Mouse (Mus musculus) olfactory bulb, adult 2 months (tissue): Measurements from ENCODE around the gene Gm10718.
"Not testable (repeated sequence)": the region's sequence is repeated elsewhere in the genome, so short reads cannot be mapped to it uniquely, and the experiment has no call there.

Source experiments
- CTCF ChIP-seq: fragments of 200-500 bp; IDR thresholded peaks from 2 replicates; pipeline ENCODE4 v1.5.1; 2012; ENCODE audit warnings: low read depth, mild to moderate bottlenecking, low read length, moderate library complexity; ENCODE audit not compliant: insufficient read depth
- POLR2A ChIP-seq: fragments of 200-500 bp; IDR thresholded peaks from 2 replicates; pipeline ENCODE4 v1.6.1; 2012; ENCODE audit warnings: mild to moderate bottlenecking, low read depth, low read length, moderate library complexity; ENCODE audit not compliant: insufficient read depth

GRCm38 (mm10) chr9:3029276-3030000, 6.1 kb downstream of the Gm10718 start:
- not testable (repeated sequence) for TF ChIP-seq POLR2A, CTCF
